Mouse (Mus musculus) myocyte (in vitro differentiated cells): ENCODE measurements around the gene Olig3. TPM values are rescaled to one million over a fixed set of nuclear protein-coding genes. Genes with fewer than 3 reads are reported as not detected.

Source experiments
- H3K27me3 ChIP-seq: one replicate; pipeline ENCODE4 v1.6.1; 2011; ENCODE audit not compliant: control insufficient read depth, insufficient read depth, insufficient read length
- H3K36me3 ChIP-seq: one replicate; pipeline ENCODE4 v1.6.1; 2011; ENCODE audit not compliant: control insufficient read depth, insufficient read depth
- H3K4me2 ChIP-seq: one replicate; pipeline ENCODE4 v1.6.1; 2011; ENCODE audit warnings: low read depth, control low read depth
- H3K4me3 ChIP-seq: one replicate; pipeline ENCODE4 v1.5.1; 2011; ENCODE audit warnings: mild to moderate bottlenecking, control low read depth, moderate library complexity
- H3K79me2 ChIP-seq: one replicate; pipeline ENCODE4 v1.6.1; 2011; ENCODE audit not compliant: control insufficient read depth, insufficient read depth
- H3ac ChIP-seq: one replicate; pipeline ENCODE4 v1.6.1; 2011; ENCODE audit not compliant: control insufficient read depth, insufficient read length
- CEBPB ChIP-seq: IDR thresholded peaks from 2 replicates; pipeline ENCODE4 v1.6.1; 2011; ENCODE audit warnings: mild to moderate bottlenecking, moderate library complexity; ENCODE audit not compliant: poor library complexity, insufficient read depth, severe bottlenecking
- E2F4 ChIP-seq: IDR thresholded peaks from one replicate; pipeline ENCODE4 v1.6.1; 2011; ENCODE audit warnings: mild to moderate bottlenecking, control low read depth, moderate library complexity; ENCODE audit not compliant: insufficient read depth
- MAX ChIP-seq: IDR thresholded peaks from one replicate; pipeline ENCODE4 v1.6.1; 2011; ENCODE audit warnings: low read depth, mild to moderate bottlenecking, control low read depth
- MYOD1 ChIP-seq, 3 experiments: IDR thresholded peaks; one replicate each; pipeline ENCODE4 v1.6.1; 2011; ENCODE audit warnings: control low read depth in 2 of 3, low read depth in 2 of 3, mild to moderate bottlenecking in 2 of 3, moderate library complexity in 1 of 3; ENCODE audit not compliant: insufficient read length in 2 of 3, control insufficient read depth in 1 of 3
- MYOG ChIP-seq, 3 experiments: IDR thresholded peaks; one replicate each; pipeline ENCODE4 v1.6.1; 2011; ENCODE audit warnings: control low read depth in 2 of 3, low read depth in 2 of 3, mild to moderate bottlenecking in 2 of 3; ENCODE audit not compliant: insufficient read length in 2 of 3, control insufficient read depth in 1 of 3, insufficient read depth in 1 of 3
- POLR2A ChIP-seq: IDR thresholded peaks from one replicate; pipeline ENCODE4 v1.6.1; 2011; ENCODE audit warnings: low read depth, mild to moderate bottlenecking, control low read depth, moderate library complexity; ENCODE audit not compliant: insufficient read length
- POLR2AphosphoS2 ChIP-seq: IDR thresholded peaks from one replicate; pipeline ENCODE4 v1.6.1; 2011; ENCODE audit warnings: low read depth, control low read depth; ENCODE audit not compliant: insufficient read length
- REST ChIP-seq: IDR thresholded peaks from one replicate; pipeline ENCODE4 v1.6.1; 2011; ENCODE audit warnings: mild to moderate bottlenecking, control low read depth, moderate library complexity; ENCODE audit not compliant: insufficient read depth, insufficient read length
- SRF ChIP-seq: IDR thresholded peaks from one replicate; pipeline ENCODE4 v1.6.1; 2011; ENCODE audit warnings: low read depth; ENCODE audit not compliant: control insufficient read depth, insufficient read length
- TCF12 ChIP-seq: IDR thresholded peaks from one replicate; pipeline ENCODE4 v1.6.1; 2011; ENCODE audit warnings: mild to moderate bottlenecking, control low read depth; ENCODE audit not compliant: poor library complexity, insufficient read depth, severe bottlenecking
- TCF3 ChIP-seq: IDR thresholded peaks from one replicate; pipeline ENCODE4 v1.6.1; 2011; ENCODE audit warnings: low read depth, control low read depth; ENCODE audit not compliant: insufficient read length
- USF1 ChIP-seq: IDR thresholded peaks from one replicate; pipeline ENCODE4 v1.6.1; 2011; ENCODE audit warnings: low read depth, mild to moderate bottlenecking, control low read depth, moderate library complexity
- polyA plus RNA-seq: library from polyadenylated mRNA; unstranded; fragments of >200 nt; fragmentation: generic; extraction: Trizol; gene quantifications from one replicate; pipeline ENCODE4 v1.2.1, GENCODE M21; 2012; ENCODE audit warnings: missing spikeins

Olig3 gene
- polyA plus RNA-seq, 1 experiment, result not detected

- Histone ChIP-seq H3K4me3 (no peak overlapping the region), H3K79me2 (no peaks in the 10 kb centered on the region), H3K27me3 (peaks cover 52% of the 10 kb centered on the region), H3K4me2 (no peak overlapping the region), H3K36me3 (no peaks in the 10 kb centered on the region), H3ac (no peak overlapping the region)
- TF ChIP-seq POLR2A, result no peak
- no peak for TF ChIP-seq TCF3
- no peak for TF ChIP-seq REST
- TF ChIP-seq MAX, result no peak
- no peak for TF ChIP-seq USF1
- TF ChIP-seq MYOG (IDR thresholded peaks at IDR 0.05; ENCODE audit: control insufficient read depth in 1 of 3, insufficient read depth in 1 of 3, insufficient read length in 2 of 3, low read depth in 2 of 3), result no peak
- no peak for TF ChIP-seq CEBPB
- no peak for TF ChIP-seq TCF12
- no peak for TF ChIP-seq SRF
- no peak for TF ChIP-seq POLR2AphosphoS2
- TF ChIP-seq MYOD1 (IDR thresholded peaks at IDR 0.05; ENCODE audit: control insufficient read depth in 1 of 3, insufficient read length in 2 of 3, low read depth in 2 of 3), result no peak
- no peak for TF ChIP-seq E2F4
Observed at GRCm38 (mm10) chr10:19360446-19361300, 4.3 kb downstream of the Olig3 start.

GRCm38 (mm10) chr10:19361539-19362293, 5.4 kb downstream of the Olig3 start:
- TF ChIP-seq E2F4 (no peak), USF1 (no peak), TCF12 (no peak), MYOD1 (IDR thresholded peaks at IDR 0.05; ENCODE audit: control insufficient read depth in 1 of 3, insufficient read length in 2 of 3, low read depth in 2 of 3) (no peak), POLR2A (no peak), REST (no peak), MYOG (IDR thresholded peaks at IDR 0.05; ENCODE audit: control insufficient read depth in 1 of 3, insufficient read depth in 1 of 3, insufficient read length in 2 of 3, low read depth in 2 of 3) (no peak)
- Histone ChIP-seq H3K27me3 (peaks cover 43% of the 10 kb centered on the region), H3K4me2 (no peak overlapping the region), H3K79me2 (no peaks in the 10 kb centered on the region), H3K36me3 (no peaks in the 10 kb centered on the region), H3ac (no peak overlapping the region), H3K4me3 (no peak overlapping the region)

- Histone ChIP-seq H3ac (no peak overlapping the region), H3K36me3 (no peaks in the 10 kb centered on the region), H3K4me2 (no peak overlapping the region), H3K79me2 (no peaks in the 10 kb centered on the region), H3K4me3 (no peak overlapping the region), H3K27me3 (peaks cover 37% of the 10 kb centered on the region)
- no peak for TF ChIP-seq SRF
- TF ChIP-seq POLR2AphosphoS2, result no peak
- no peak for TF ChIP-seq REST
- no peak for TF ChIP-seq TCF12
- TF ChIP-seq POLR2A, result no peak
Observed at GRCm38 (mm10) chr10:19362294-19362590, 5.9 kb downstream of the Olig3 start.

- Histone ChIP-seq H3K4me2 (no peak overlapping the region), H3ac (no peak overlapping the region), H3K27me3 (peaks cover 34% of the 10 kb centered on the region), H3K4me3 (no peak overlapping the region), H3K36me3 (no peaks in the 10 kb centered on the region), H3K79me2 (no peaks in the 10 kb centered on the region)
- TF ChIP-seq MYOD1 (IDR thresholded peaks at IDR 0.05; ENCODE audit: control insufficient read depth in 1 of 3, insufficient read length in 2 of 3, low read depth in 2 of 3) (no peak), SRF (no peak), E2F4 (no peak), MYOG (IDR thresholded peaks at IDR 0.05; ENCODE audit: control insufficient read depth in 1 of 3, insufficient read depth in 1 of 3, insufficient read length in 2 of 3, low read depth in 2 of 3) (no peak), TCF12 (no peak), USF1 (no peak), POLR2A (no peak)
Observed at GRCm38 (mm10) chr10:19362861-19363260, 6.5 kb downstream of the Olig3 start.

GRCm38 (mm10) chr10:19363365-19363764, 7.0 kb downstream of the Olig3 start:
- H3K27me3 ChIP-seq, result peaks cover 34% of the 10 kb centered on the region
- H3K4me3 ChIP-seq, result no peak overlapping the region
- H3K79me2 ChIP-seq, result no peaks in the 10 kb centered on the region
- TF ChIP-seq MYOD1 (IDR thresholded peaks at IDR 0.05; ENCODE audit: control insufficient read depth in 1 of 3, insufficient read length in 2 of 3, low read depth in 2 of 3), result no peak
- TF ChIP-seq E2F4, result no peak
- TF ChIP-seq CEBPB, result no peak
- no peaks in the 10 kb centered on the region for H3K36me3 ChIP-seq
- no peak overlapping the region for H3ac ChIP-seq
- H3K4me2 ChIP-seq, result no peak overlapping the region
